Mouse (Mus musculus): Measurements from ENCODE around the gene Tnfrsf18.

GRCm38 (mm10) chr4:156059713-156060112, 33.7 kb downstream of the Tnfrsf18 start:
- TF ChIP-seq CTCF (IDR thresholded peaks at IDR 0.05; ENCODE audit: low read depth): no peak
- TF ChIP-seq EP300 (IDR thresholded peaks at IDR 0.05; ENCODE audit: low read depth): no peak
